Mouse (Mus musculus) midbrain, embryonic 16.5 days (tissue): Measurements from ENCODE around the gene Gm10309. TPM values are rescaled to one million over a fixed set of nuclear protein-coding genes. Genes with fewer than 3 reads are reported as not detected.

Source experiments
- ATAC-seq: fragments of 200-750 bp; cut with Nextera tagmentation; 2 replicates; pipeline ENCODE4 v1.8.0; 2017; ENCODE audit warnings: moderate TSS enrichment
- H3K27ac ChIP-seq: fragments of 300-500 bp; sonication (generic); 2 replicates; pipeline ENCODE4 v1.5.1; 2014; ENCODE audit warnings: mild to moderate bottlenecking, low read length, mixed read lengths
- H3K27me3 ChIP-seq: fragments of 300-500 bp; sonication (generic); 2 replicates; pipeline ENCODE4 v1.6.1; 2014; ENCODE audit warnings: low read depth, low read length, mixed read lengths; ENCODE audit not compliant: control insufficient read depth, insufficient read depth
- H3K36me3 ChIP-seq: fragments of 300-500 bp; sonication (generic); 2 replicates; pipeline ENCODE4 v1.6.1; 2014; ENCODE audit warnings: mild to moderate bottlenecking, low read length, moderate library complexity, mixed read lengths; ENCODE audit not compliant: control insufficient read depth, insufficient read depth
- H3K4me1 ChIP-seq: fragments of 300-500 bp; sonication (generic); 2 replicates; pipeline ENCODE4 v1.6.1; 2014; ENCODE audit warnings: mild to moderate bottlenecking, low read length, mixed read lengths; ENCODE audit not compliant: control insufficient read depth, insufficient read depth
- H3K4me2 ChIP-seq: fragments of 300-500 bp; sonication (generic); 2 replicates; pipeline ENCODE4 v1.6.1; 2014; ENCODE audit warnings: mild to moderate bottlenecking, low read length, mixed read lengths
- H3K4me3 ChIP-seq: fragments of 300-500 bp; sonication (generic); 2 replicates; pipeline ENCODE4 v1.5.1; 2014; ENCODE audit warnings: low read depth, mild to moderate bottlenecking, low read length, moderate library complexity, mixed read lengths
- H3K9ac ChIP-seq: fragments of 300-500 bp; sonication (generic); 2 replicates; pipeline ENCODE4 v1.6.1; 2014; ENCODE audit warnings: low read depth, low read length, mixed read lengths
- H3K9me3 ChIP-seq: fragments of 300-500 bp; sonication (generic); replicated peaks from 2 replicates; pipeline ENCODE4 v1.6.1; 2014; ENCODE audit warnings: mild to moderate bottlenecking, low read length, mixed read lengths; ENCODE audit not compliant: control insufficient read depth, poor library complexity, severe bottlenecking
- WGBS: fragments of 180-500 bp; shearing (Covaris S2); extraction: QIAGEN DNeasy Blood & Tissue Kit; methylation state at CpG from one replicate; pipeline ENCODE4 v1.1.7; 2014; 5-methylcytosine and 5-hydroxymethylcytosine counted together
- polyA plus RNA-seq: library from polyadenylated mRNA; unstranded; fragments of >200 nt; fragmentation: Nextera tagmentation; extraction: Ambion mirVana; gene quantifications from 2 replicates; pipeline ENCODE4 v1.2.1, GENCODE M21; 2015

Gene Gm10309
- polyA plus RNA-seq, 1 experiment from 2014 or later, result 0.44 TPM

DNA sequence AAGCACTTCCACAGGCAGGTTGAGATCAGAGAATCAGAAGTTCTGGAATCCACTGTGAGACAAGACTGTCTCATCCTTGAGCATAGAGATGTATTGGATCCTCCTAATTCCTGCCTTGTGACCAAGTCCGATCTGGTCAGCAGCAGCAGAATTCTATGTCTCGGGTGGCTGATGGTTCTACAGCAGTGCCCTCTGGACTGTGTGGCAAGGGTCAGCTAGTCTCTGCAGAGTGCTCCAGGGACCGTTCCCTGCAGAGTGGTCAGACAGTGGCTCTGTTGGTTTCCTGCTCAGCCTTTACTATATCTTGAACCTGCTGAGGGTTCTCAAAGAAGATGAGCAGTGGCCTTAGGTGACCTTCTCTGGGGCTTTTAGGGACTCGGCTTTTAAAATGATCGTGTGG lies 17.6 kb upstream of the Gm10309 start:
- Histone ChIP-seq H3K9ac (no peak overlapping the region), H3K4me1 (no peaks in the 10 kb centered on the region), H3K4me2 (no peak overlapping the region), H3K27me3 (no peaks in the 10 kb centered on the region), H3K9me3 (no peaks in the 10 kb centered on the region), H3K27ac (no peak overlapping the region), H3K36me3 (no peaks in the 10 kb centered on the region), H3K4me3 (no peak overlapping the region)
- 97% methylated on average over 5 of the region's 5 CpGs for WGBS
- ATAC-seq, result no peak

DNA sequence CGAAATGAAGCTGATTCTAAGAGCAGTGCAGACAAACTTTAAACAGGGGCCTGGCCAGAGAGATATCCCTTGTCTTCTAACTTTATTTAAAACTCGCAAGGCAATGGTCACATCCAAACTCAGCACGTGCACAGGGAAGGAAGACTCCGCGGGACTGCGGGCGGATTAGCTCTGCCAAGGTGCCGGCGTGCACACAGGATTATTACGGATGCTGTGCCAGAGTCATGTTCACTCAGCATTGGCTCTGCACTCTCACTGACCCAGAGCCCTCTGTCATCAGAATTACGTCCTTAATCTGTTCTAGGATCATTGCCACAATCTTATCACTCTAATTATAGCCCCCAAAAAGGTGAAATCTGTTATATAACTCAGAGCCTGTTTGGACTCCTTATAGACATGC lies 16.2 kb upstream of the Gm10309 start:
- Histone ChIP-seq H3K36me3 (no peaks in the 10 kb centered on the region), H3K27ac (no peak overlapping the region), H3K27me3 (no peaks in the 10 kb centered on the region), H3K9me3 (no peaks in the 10 kb centered on the region), H3K4me3 (no peak overlapping the region), H3K4me1 (no peaks in the 10 kb centered on the region), H3K4me2 (no peak overlapping the region), H3K9ac (no peak overlapping the region)
- ATAC-seq, result no peak
- 88% methylated on average over 11 of the region's 11 CpGs for WGBS

DNA sequence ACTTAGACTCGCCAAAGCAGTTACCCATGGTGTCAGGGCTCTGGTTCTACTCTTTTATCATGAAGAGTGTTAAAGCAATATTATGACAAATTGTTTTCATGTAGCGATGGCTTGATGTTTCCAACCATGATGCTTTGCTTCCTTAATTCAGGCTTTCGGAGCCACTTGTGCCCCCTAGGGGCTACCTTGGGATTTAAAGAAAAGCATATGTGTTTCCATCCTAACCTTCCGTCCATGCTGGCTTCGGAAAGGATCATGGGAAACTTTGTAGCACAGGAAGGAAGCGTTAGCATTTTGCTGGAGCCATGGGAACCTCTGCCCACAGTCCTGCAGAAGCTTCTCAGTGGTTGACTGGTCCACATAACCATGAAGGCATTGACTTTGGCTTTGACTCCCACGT lies 13.6 kb upstream of the Gm10309 start:
- Histone ChIP-seq H3K27ac (no peak overlapping the region), H3K4me1 (no peaks in the 10 kb centered on the region), H3K9ac (no peak overlapping the region), H3K27me3 (no peaks in the 10 kb centered on the region), H3K9me3 (no peaks in the 10 kb centered on the region), H3K36me3 (no peaks in the 10 kb centered on the region), H3K4me3 (no peak overlapping the region), H3K4me2 (no peak overlapping the region)
- WGBS, result 90% methylated on average over 7 of the region's 7 CpGs
- ATAC-seq, result no peak

DNA sequence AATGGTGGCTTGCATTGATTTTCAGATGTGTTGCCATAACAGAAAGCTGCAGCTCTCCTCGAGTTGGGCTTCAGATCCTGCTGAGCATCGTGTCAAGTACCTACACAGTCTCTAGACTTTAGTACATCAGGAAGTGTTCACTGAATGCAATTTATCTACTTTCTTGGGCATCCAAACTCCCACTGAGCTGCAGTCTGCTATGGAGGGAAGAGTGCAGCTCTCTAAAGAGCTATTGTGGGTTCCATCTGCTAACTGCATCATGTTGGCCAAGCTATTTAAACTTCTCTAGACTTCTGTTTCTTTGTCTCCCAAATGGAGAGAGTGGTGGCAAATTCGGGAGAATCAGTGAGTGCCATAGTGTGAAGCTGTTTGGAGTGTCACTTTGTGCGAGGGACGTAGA lies 11.6 kb upstream of the Gm10309 start:
- Histone ChIP-seq H3K9me3 (no peaks in the 10 kb centered on the region), H3K4me2 (no peak overlapping the region), H3K4me3 (no peak overlapping the region), H3K36me3 (no peaks in the 10 kb centered on the region), H3K4me1 (no peaks in the 10 kb centered on the region), H3K27me3 (no peaks in the 10 kb centered on the region), H3K27ac (no peak overlapping the region), H3K9ac (no peak overlapping the region)
- ATAC-seq, result no peak
- WGBS, result 80% methylated on average over 5 of the region's 5 CpGs

DNA sequence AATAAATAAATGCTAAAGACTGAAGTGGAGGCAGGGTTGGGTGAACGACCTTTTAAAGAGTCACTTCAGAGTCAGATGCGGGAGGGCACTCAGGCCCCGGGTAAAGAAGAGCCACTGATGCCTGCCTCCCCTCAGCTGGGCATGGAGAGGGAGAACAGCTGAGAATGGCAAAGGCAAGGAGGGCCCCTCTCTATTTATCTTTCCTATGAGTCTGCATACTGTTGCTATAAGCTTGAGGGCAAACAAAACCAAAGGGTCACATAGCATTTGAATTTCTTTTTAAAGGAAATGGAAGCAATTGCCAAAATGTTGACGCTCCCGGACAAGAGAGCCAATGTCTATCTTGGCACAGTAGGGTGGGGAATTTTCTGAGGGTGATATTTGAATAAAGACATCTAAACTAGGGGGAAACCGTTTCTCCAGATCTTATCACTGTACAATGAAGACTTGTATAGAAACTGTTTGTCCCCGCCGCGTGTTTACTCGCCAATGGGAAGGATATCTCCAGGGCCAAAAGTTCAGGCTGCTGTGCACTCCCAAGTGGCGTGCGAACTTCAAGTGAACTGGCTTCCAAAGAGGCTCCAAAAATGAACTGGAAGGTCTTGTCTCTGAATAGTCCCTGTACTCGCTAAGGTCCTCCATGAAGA lies 10.1 kb upstream of the Gm10309 start:
- Histone ChIP-seq H3K27ac (no peak overlapping the region), H3K4me3 (no peak overlapping the region), H3K9ac (no peak overlapping the region), H3K36me3 (no peaks in the 10 kb centered on the region), H3K4me1 (no peaks in the 10 kb centered on the region), H3K27me3 (no peaks in the 10 kb centered on the region), H3K4me2 (no peak overlapping the region), H3K9me3 (no peaks in the 10 kb centered on the region)
- WGBS, result 85% methylated on average over 13 of the region's 13 CpGs
- no peak for ATAC-seq

DNA sequence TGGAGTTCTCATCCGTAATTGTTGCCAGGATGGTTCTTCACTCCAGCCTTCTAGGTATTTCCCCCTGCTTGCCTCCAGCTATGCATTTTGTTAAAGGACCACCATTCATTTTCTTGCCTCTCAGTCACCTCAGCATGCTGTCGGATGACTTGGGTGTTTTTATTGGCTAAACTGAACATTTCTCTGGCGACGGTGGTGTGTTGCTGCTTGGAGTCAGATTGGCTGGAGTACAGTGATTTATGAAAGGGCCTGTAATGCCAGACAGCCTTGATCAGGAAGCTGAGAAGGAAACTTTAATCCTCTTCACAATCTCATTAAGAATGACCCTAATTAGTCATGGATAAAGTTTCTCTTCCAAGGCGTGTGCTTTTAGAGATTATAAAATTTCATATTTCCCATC lies 4.8 kb upstream of the Gm10309 start:
- no peaks in the 10 kb centered on the region for H3K36me3 ChIP-seq
- WGBS, result 76% methylated on average over 5 of the region's 5 CpGs
- H3K27me3 ChIP-seq, result no peaks in the 10 kb centered on the region
- no peaks in the 10 kb centered on the region for H3K9me3 ChIP-seq
- H3K4me2 ChIP-seq, result no peak overlapping the region
- no peaks in the 10 kb centered on the region for H3K4me1 ChIP-seq
- no peak for ATAC-seq
- no peak overlapping the region for H3K4me3 ChIP-seq
- no peak overlapping the region for H3K9ac ChIP-seq
- no peak overlapping the region for H3K27ac ChIP-seq

DNA sequence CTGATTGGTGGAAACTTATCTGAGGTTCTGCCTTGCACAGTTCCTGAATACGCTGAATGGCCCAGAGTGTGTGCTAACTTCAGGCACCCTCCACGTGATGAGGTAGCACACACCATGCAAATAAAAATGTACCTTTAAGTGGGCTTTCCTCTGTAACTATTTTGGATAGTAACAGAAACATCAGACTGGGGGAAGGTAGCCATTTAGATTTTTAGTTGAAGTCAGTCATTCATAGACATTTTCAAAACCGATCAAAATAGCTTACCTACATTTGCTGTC lies 3.1 kb upstream of the Gm10309 start:
- 87% methylated on average over 3 of the region's 3 CpGs for WGBS
- Histone ChIP-seq H3K4me1 (no peaks in the 10 kb centered on the region), H3K27me3 (no peaks in the 10 kb centered on the region), H3K36me3 (no peaks in the 10 kb centered on the region; the same call in 1 of the 2 replicates), H3K4me2 (no peak overlapping the region), H3K4me3 (no peak overlapping the region), H3K9ac (no peak overlapping the region), H3K27ac (no peak overlapping the region), H3K9me3 (no peaks in the 10 kb centered on the region)
- ATAC-seq, result no peak

DNA sequence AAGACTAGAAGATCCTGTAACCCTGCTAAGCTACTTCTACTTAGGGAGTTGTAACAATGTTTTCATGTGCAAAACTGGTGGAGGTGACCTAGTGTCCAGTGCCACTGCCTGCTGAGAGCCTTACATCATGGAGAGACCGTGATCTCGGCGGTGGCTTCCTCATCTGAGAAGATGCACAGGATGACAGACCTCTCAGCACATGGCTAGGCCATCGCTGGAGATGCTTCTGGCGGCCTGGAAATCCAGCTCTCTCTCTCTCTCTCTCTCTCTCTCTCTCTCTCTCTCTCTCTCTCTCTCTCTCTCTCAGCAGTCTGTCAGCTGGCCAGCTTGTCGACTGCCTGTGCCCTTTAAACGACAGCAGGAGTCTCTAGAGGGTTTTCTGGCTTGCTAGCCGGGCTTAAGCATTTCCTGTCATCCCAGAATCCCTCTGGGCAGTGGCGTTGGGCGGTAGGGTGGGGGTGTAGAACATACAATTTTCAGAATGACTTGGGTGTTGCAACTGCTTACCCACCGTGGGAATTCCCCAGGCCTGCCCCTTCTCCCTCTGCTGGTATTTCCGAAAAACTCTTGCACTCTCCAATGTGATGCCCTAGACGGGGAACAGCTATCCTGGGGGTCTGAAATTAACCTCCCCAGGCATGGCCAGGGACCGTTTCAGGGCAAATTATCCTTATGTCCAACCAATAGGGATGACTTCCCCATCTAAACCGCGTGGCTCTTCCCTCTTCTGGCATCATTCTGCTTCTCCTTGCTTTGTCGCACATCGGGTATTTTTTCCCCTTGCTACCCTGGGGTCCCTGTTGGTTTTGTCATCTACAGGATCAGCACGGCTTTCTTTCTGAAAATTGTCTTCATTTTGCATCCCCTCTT lies 2.5 kb upstream of the Gm10309 start:
- WGBS, result 65% methylated on average over 19 of the region's 19 CpGs
- Histone ChIP-seq H3K4me1 (no peaks in the 10 kb centered on the region), H3K9me3 (no peaks in the 10 kb centered on the region), H3K4me2 (no peak overlapping the region), H3K27me3 (no peaks in the 10 kb centered on the region), H3K4me3 (no peak overlapping the region), H3K27ac (no peak overlapping the region), H3K9ac (no peak overlapping the region), H3K36me3 (no peaks in the 10 kb centered on the region; the same call in 1 of the 2 replicates)
- ATAC-seq, result no peak

DNA sequence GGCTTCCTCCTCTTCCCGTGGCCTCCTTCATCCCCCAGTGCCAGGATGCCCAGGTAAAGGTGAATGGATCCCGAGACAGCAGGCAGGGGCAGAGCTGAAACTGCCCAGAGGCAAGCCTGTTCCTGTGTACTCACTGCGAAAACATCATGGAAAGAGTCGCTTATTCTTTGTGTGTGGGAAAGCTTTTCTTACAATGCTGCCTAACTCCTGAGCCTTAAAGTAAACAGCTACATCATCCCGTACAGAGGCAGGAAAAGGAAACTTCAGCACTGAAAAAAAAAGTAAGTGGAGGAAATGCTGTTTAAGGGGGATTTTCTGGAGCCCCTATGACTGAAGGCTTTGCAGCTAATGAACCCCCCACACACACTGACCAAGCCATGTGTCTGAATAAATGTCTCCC lies 1.8 kb upstream of the Gm10309 start:
- no peak overlapping the region for H3K27ac ChIP-seq
- no peak overlapping the region for H3K4me2 ChIP-seq
- ATAC-seq, result no peak
- H3K9ac ChIP-seq, result no peak overlapping the region
- no peak overlapping the region for H3K4me3 ChIP-seq
- 74% methylated on average over 5 of the region's 5 CpGs for WGBS
- no peaks in the 10 kb centered on the region; the same call in 1 of the 2 replicates for H3K36me3 ChIP-seq
- H3K9me3 ChIP-seq, result no peaks in the 10 kb centered on the region
- H3K27me3 ChIP-seq, result no peaks in the 10 kb centered on the region
- no peaks in the 10 kb centered on the region for H3K4me1 ChIP-seq
